In genomic region chr3:118429825-118430630, GRCm38 (mm10) we compare ENCODE assay signal across 8 mouse cellular contexts.
DNase-seq lines count a peak whose midpoint lies in the region.

No protein-coding gene starts in this region.

- peak overlapping the region; percentile 49 for H3K4me3 ChIP-seq in limb, embryonic 10.5 days

- H3K9me3 ChIP-seq in limb, embryonic 10.5 days (replicated peaks) = no peaks in the 10 kb centered on the region

- H3K4me1 ChIP-seq in limb, embryonic 10.5 days = peaks cover 44% of the 10 kb centered on the region

- WGBS in limb, embryonic 10.5 days = 10% methylated on average over 29 of the region's 29 CpGs

- H3K27ac ChIP-seq in limb, embryonic 10.5 days = 0 out of 2 replicates have a peak overlapping the region, but pooled peaks have one; percentile 25

- peak; percentile 9 for DNase-seq in kidney, postnatal 10 days
- no peak for DNase-seq in kidney, postnatal 14 days
- peak; percentile 79 to 83 for DNase-seq in cerebellum, postnatal 14 days
- peak; percentile 42 to 53 for DNase-seq in frontal cortex, postnatal 25 days (ENCODE audit: low spot score in 2 of 2)
- peak; percentile 53 for DNase-seq in limb, embryonic 10.5 days (ENCODE audit: low spot score)
- DNase-seq in right cerebral cortex, adult 2 months (ENCODE audit: low spot score in 2 of 2) = peak; percentile 72 to 73
- DNase-seq in ovary, adult 18-20 months (ENCODE audit: low spot score) = no peak
- DNase-seq in ovary, postnatal 10 days (ENCODE audit: low spot score) = no peak

- peaks cover 65% of the 10 kb centered on the region for H3K27me3 ChIP-seq in limb, embryonic 10.5 days (ENCODE audit: low read depth, poor library complexity, severe bottlenecking)

- no peaks in the 10 kb centered on the region for H3K36me3 ChIP-seq in limb, embryonic 10.5 days

Comparison
In these comparisons a context has a peak if more than half of its experiments do, and no peak if none do; other contexts are left out.
1. DNase-seq: peak in kidney, postnatal 10 days (single experiment), cerebellum, postnatal 14 days (2 of 2), frontal cortex, postnatal 25 days (2 of 2), limb, embryonic 10.5 days (single experiment) and right cerebral cortex, adult 2 months (2 of 2); none in kidney, postnatal 14 days (single experiment), ovary, adult 18-20 months (single experiment) and ovary, postnatal 10 days (single experiment).